Mouse (Mus musculus): ENCODE results near the gene Ptrh1. TPM values are rescaled to one million over a fixed set of nuclear protein-coding genes. Genes with fewer than 3 reads are reported as not detected.

Gene Ptrh1
- polyA plus RNA-seq, 1 experiment from 2014 or later, result 4.6 TPM

DNA sequence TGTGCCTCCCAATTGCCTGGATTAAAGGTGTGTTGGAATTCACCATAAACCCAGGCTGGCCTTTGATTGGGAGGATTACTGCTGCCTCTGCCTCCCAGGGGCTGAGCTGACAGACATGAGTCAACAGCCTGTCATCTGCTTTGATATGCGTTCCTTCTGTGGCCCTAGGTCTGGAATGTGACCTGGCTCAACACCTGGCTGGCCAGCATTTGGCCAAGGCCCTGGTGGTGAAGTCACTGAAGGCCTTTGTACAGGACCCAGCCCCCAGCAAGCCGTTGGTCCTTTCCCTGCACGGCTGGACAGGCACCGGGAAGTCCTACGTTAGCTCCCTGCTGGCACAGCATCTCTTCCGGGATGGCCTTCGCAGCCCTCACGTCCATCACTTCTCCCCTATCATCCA, 17.1 kb upstream of the Ptrh1 start:
- peak overlapping the region; percentile 84; the same call in 1 of the 2 replicates for H3K9ac ChIP-seq
- no peak overlapping the region for H3K4me2 ChIP-seq (replicated peaks)
- H3K27ac ChIP-seq, result no peak overlapping the region
- H3K9me3 ChIP-seq (replicated peaks), result no peaks in the 10 kb centered on the region
- H3K4me1 ChIP-seq, result peaks cover 16% of the 10 kb centered on the region
- no peak for ATAC-seq (ENCODE audit: low FRiP score)
- no peaks in the 10 kb centered on the region for H3K27me3 ChIP-seq
- no peak overlapping the region for H3K4me3 ChIP-seq
- H3K36me3 ChIP-seq, result peaks cover 47% of the 10 kb centered on the region
- 66% methylated on average over 8 of the region's 8 CpGs for WGBS

DNA sequence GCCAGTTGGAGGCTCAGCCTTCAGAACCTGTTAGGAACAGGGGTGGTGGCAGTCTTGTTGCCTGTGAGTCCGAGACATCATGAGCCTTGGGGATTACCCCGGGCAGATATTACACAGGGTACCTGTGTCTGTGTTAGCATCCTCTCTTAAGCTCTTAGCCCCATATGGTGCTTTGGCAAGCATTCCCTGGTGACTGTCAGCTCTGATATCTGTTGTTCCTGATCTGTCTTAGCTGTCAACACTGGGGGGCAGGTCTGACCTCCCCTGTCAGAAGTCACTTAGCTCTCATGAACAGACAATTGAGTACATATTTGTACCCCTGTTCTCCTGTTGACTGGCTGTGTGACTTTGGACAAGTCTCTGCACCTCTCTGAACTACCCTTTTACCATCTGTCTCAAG, 16.6 kb upstream of the Ptrh1 start:
- no peak for ATAC-seq (ENCODE audit: low FRiP score)
- Histone ChIP-seq H3K4me2 (replicated peaks) (no peak overlapping the region), H3K4me1 (peaks cover 16% of the 10 kb centered on the region), H3K4me3 (no peak overlapping the region), H3K9ac (no peak overlapping the region), H3K36me3 (peaks cover 44% of the 10 kb centered on the region), H3K27ac (no peak overlapping the region), H3K9me3 (replicated peaks) (no peaks in the 10 kb centered on the region), H3K27me3 (no peaks in the 10 kb centered on the region)
- WGBS, result 93% methylated on average over 2 of the region's 2 CpGs

DNA sequence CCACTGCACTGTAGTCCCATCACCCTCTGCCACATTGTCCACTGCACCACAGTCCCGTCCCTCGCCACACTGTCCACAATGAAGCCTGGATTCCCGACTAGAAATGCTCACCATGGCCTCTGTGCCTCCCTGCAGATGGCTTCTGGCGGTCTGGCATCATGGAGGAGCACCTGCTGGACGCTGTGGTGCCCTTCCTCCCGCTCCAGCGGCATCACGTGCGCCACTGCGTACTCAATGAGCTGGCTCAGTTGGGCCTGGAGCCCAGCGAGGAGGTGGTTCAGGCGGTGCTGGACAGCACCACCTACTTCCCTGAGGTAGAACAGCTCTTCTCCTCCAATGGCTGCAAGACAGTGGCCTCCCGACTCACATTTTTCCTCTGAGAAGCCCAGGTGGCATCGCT, 14.2 kb upstream of the Ptrh1 start:
- H3K4me2 ChIP-seq (replicated peaks), result no peak overlapping the region
- WGBS, result 88% methylated on average over 14 of the region's 14 CpGs

DNA sequence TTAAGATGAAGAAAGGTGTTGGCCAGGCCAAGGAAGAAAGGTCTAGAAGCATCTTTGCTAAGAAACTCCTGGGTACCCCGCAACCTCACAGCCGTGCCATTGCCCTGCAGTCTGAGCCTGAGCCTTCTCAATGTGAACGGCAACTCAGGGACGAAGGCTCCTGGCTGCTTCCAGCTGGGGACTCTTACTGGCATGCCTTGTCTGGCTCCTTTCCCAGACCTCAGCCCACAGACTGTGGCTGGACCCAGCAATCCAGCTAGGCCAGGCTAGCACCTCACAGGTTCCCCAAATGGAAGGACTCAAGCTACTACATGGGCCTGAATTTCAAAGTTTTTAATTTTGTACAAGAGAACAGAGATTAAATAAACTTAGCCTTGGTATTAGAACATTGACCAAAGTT, 13.7 kb upstream of the Ptrh1 start:
- H3K4me3 ChIP-seq, result no peak overlapping the region
- peaks cover 34% of the 10 kb centered on the region for H3K36me3 ChIP-seq
- 90% methylated on average over 4 of the region's 4 CpGs for WGBS
- H3K9ac ChIP-seq, result no peak overlapping the region
- H3K4me1 ChIP-seq, result peaks cover 20% of the 10 kb centered on the region
- no peak overlapping the region for H3K27ac ChIP-seq
- H3K4me2 ChIP-seq (replicated peaks), result no peak overlapping the region
- H3K27me3 ChIP-seq, result no peaks in the 10 kb centered on the region
- no peaks in the 10 kb centered on the region for H3K9me3 ChIP-seq (replicated peaks)
- no peak for ATAC-seq (ENCODE audit: low FRiP score)

More for the DNA sequence above, 14.2 kb upstream of the Ptrh1 start:
- no peak overlapping the region for H3K27ac ChIP-seq
- H3K9ac ChIP-seq, result no peak overlapping the region
- no peaks in the 10 kb centered on the region for H3K27me3 ChIP-seq
- no peak overlapping the region for H3K4me3 ChIP-seq
- ATAC-seq (ENCODE audit: low FRiP score), result no peak
- peaks cover 16% of the 10 kb centered on the region for H3K4me1 ChIP-seq
- H3K36me3 ChIP-seq, result peaks cover 34% of the 10 kb centered on the region
- H3K9me3 ChIP-seq (replicated peaks), result no peaks in the 10 kb centered on the region

DNA sequence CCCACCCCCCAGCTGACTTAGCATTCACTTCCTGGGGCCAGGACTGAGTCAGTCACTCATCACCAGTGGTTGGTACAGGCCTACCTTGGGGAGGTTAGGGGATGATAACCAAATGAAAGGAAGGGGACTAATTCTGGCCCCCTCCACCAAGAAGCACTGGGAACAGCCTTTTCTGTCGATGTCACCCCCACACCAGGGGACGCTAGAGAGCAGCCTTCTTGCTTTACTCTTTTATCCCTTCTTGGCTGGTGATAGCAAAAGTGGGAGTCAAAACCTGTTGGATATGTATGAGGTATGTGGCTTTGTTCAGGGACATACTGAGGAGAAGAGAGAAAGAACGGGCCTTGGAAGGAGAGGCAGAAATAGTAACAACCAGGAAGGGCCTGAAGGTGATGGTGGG, 12.2 kb upstream of the Ptrh1 start:
- 68% methylated on average over 3 of the region's 3 CpGs for WGBS
- ATAC-seq (ENCODE audit: low FRiP score), result no peak
- Histone ChIP-seq H3K4me1 (peaks cover 20% of the 10 kb centered on the region), H3K9ac (no peak overlapping the region), H3K36me3 (peaks cover 34% of the 10 kb centered on the region), H3K27me3 (no peaks in the 10 kb centered on the region), H3K9me3 (replicated peaks) (no peaks in the 10 kb centered on the region), H3K27ac (no peak overlapping the region), H3K4me3 (no peak overlapping the region), H3K4me2 (replicated peaks) (no peak overlapping the region)

DNA sequence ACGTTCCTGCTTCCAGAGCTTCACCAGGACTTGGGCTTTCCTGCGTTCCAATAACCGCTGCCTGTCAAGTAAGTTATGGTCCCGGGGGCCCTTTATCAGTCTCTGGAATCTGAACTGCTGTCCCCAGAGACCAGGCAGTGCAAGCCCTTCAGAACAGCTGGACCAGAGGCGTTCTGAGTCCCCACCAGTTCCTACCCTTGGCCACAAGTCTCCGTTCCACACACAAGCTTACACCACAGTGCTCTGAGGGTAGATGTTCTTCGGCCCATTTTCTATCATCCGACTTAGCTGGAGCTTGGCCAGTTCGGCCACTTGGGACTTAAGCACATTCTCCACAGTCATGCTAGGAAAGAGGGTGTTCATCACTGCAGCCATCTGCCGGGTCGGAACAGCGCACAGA, 8.3 kb upstream of the Ptrh1 start:
- no peak overlapping the region for H3K27ac ChIP-seq
- H3K4me1 ChIP-seq, result peaks cover 21% of the 10 kb centered on the region; the same call in 1 of the 2 replicates
- WGBS, result 79% methylated on average over 12 of the region's 12 CpGs
- H3K4me3 ChIP-seq, result no peak overlapping the region
- no peaks in the 10 kb centered on the region; the same call in 1 of the 2 replicates for H3K9me3 ChIP-seq (replicated peaks)
- no peak for ATAC-seq (ENCODE audit: low FRiP score)
- peaks cover 11% of the 10 kb centered on the region for H3K36me3 ChIP-seq
- no peaks in the 10 kb centered on the region for H3K27me3 ChIP-seq
- H3K9ac ChIP-seq, result no peak overlapping the region
- H3K4me2 ChIP-seq (replicated peaks), result no peak overlapping the region

DNA sequence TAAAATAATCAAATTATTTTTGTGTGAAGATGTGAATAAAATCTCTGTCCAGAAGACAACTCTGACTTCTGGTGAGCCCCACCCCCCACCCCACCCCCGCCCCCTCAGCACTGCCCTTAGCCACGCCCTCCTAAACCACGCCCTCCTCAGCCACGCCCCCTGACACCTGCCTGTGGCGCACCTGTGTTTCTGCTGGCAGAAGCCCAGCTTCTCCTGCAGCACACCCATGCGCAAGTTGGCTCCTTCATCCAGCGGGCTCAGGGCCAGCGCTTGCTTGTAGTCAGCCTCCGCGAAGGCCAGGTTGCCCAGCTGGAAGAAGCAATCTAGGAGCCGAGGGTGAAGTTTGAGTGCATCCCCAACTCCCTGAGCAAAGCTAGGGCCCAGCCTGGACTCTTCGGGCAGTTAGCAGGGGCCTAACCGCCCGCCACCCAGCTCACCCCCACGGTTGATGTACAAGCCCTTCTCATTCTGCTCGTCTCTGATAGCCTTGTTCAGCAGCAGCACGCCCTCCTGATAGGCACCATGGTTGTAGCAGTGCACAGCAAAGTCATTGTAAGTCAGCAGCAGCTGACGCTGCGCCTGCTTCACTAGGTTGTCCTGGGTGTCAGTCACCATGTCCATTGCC, 6.8 kb upstream of the Ptrh1 start:
- H3K4me1 ChIP-seq, result peaks cover 21% of the 10 kb centered on the region; the same call in 1 of the 2 replicates
- WGBS, result 51% methylated on average over 18 of the region's 19 CpGs
- no peak overlapping the region for H3K4me3 ChIP-seq
- no peak overlapping the region for H3K4me2 ChIP-seq (replicated peaks)
- no peak overlapping the region for H3K27ac ChIP-seq
- no peak for ATAC-seq (ENCODE audit: low FRiP score)
- no peaks in the 10 kb centered on the region for H3K27me3 ChIP-seq
- H3K9me3 ChIP-seq (replicated peaks), result no peaks in the 10 kb centered on the region; the same call in 1 of the 2 replicates
- no peak overlapping the region for H3K9ac ChIP-seq
- H3K36me3 ChIP-seq, result no peaks in the 10 kb centered on the region

DNA sequence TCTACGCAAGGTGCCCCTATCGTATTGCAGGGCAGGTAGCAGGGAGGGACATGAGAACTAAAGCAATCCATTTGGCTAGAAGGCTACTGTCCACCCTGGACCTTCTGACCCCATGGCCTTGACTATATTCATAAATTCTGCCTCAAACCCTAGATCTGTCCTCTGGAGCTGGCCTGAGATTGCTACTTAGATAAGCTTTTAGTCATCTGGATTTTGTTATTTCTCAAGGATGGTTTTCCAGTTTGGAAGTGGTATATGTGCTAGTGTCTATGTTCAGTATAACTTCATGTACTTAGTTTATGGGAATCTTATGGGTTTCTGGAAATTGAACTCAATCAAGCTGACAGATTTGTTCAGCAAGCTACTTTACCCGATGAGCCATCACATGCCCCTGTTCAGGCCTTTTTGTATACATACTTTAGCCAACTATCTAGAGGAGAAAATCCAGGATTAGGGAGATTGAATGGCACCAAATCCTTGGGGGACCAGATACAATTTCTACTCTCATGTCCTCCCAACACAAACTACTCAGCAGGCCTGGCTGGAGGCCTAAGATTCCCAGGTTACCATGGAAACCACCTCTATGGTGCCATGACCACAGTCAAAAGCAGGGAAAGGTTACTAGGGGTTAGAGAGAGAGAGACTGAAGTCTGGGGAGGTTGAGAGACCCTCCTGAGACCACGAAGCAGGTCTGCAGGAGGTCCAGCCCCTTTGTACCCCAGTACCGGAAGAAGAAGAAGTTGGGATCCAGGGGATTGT, 6.1 kb upstream of the Ptrh1 start:
- Histone ChIP-seq H3K9ac (no peak overlapping the region), H3K27me3 (no peaks in the 10 kb centered on the region), H3K36me3 (no peaks in the 10 kb centered on the region), H3K27ac (no peak overlapping the region), H3K4me1 (peaks cover 21% of the 10 kb centered on the region; the same call in 1 of the 2 replicates), H3K4me3 (no peak overlapping the region), H3K9me3 (replicated peaks) (no peaks in the 10 kb centered on the region; the same call in 1 of the 2 replicates), H3K4me2 (replicated peaks) (no peak overlapping the region)
- whole genome bisulfite sequencing, result 64% methylated on average over 5 of the region's 5 CpGs
- no peak for ATAC-seq (ENCODE audit: low FRiP score)

DNA sequence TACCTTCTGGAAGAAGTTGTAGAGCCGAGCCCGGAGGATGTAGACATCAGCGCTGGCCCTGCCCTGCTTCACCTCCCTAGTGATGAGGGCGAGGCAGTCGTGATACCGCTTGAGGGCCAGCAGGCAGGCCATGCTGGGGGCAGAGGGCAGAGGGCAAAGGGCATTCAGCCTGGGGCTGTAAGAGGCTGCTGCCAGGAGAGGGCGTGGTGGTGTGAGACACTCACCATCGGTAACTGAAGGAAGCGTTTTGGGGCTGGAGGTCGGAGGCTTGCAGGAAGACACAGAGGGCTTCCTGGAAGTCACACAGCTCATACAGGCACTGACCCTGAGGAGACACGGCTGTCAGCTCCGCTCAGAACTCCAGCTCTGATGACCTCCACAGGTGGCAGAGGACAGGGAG, 3.7 kb upstream of the Ptrh1 start:
- Histone ChIP-seq H3K9ac (no peak overlapping the region), H3K4me3 (no peak overlapping the region), H3K4me1 (peaks cover 30% of the 10 kb centered on the region), H3K36me3 (no peaks in the 10 kb centered on the region), H3K4me2 (replicated peaks) (no peak overlapping the region), H3K27ac (no peak overlapping the region), H3K27me3 (peaks cover 3% of the 10 kb centered on the region; the same call in 1 of the 2 replicates), H3K9me3 (replicated peaks) (no peaks in the 10 kb centered on the region; the same call in 1 of the 2 replicates)
- 34% methylated on average over 12 of the region's 12 CpGs for WGBS
- no peak for ATAC-seq (ENCODE audit: low FRiP score)

DNA sequence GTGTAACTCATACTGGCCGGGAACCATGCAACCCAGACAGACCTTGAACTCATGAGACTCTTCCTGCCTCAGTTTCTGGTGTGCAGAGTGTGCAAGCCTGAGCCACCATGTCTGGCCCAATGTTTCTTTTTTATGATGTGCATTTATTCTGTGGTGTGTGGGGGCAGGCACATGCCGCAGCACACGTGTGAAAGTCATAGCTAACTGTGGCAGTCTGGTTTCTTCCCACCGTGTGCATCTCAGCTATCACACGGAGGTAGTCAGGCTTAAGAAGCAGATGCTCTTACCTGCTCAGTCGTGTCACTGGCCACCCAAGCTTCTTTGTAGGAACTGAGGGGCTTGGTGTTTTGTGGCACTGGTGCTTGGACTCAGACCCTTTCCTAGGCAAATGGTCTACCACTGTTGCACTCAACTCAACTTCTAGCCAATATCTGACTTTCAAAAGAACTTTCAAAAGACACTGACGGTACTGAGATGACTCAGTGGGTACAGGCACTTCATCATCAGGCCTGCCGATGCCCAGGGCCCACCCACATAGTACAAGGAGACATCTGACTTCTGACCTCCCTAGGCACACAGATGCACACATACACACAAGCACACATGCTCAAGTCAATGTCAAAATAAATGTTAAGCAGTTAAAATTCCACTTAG, 2.8 kb upstream of the Ptrh1 start:
- H3K9ac ChIP-seq, result no peak overlapping the region
- no peaks in the 10 kb centered on the region for H3K36me3 ChIP-seq
- no peak overlapping the region for H3K27ac ChIP-seq
- H3K4me2 ChIP-seq (replicated peaks), result no peak overlapping the region
- H3K4me1 ChIP-seq, result peaks cover 23% of the 10 kb centered on the region
- WGBS, result 85% methylated on average over 8 of the region's 8 CpGs
- no peak overlapping the region for H3K4me3 ChIP-seq
- no peaks in the 10 kb centered on the region; the same call in 1 of the 2 replicates for H3K9me3 ChIP-seq (replicated peaks)
- H3K27me3 ChIP-seq, result peaks cover 3% of the 10 kb centered on the region; the same call in 1 of the 2 replicates
- no peak for ATAC-seq (ENCODE audit: low FRiP score)

DNA sequence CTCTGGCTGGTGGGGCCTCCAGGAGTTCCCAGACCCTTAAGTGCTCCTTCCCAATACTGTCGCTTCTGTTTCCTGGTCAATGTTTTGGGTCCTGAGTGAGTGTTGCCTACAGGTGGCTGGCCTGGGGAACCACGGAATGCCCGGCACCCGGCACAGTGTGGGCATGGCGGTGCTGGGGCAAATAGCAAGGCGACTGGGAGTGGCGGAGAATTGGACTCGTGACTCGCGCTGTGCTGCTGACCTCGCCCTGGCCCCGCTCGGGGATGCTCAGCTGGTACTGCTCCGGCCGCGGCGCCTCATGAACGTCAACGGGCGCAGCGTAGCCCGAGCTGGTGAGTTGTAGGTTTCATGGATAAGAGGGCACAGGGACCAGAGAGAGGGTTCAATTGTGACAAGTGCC, 606 bp downstream of the Ptrh1 start:
- Histone ChIP-seq H3K36me3 (no peaks in the 10 kb centered on the region), H3K4me3 (peak overlapping the region; percentile 62), H3K4me1 (peaks cover 15% of the 10 kb centered on the region), H3K9me3 (replicated peaks) (no peaks in the 10 kb centered on the region), H3K9ac (peak overlapping the region; percentile 55), H3K27ac (no peak overlapping the region), H3K27me3 (peaks cover 3% of the 10 kb centered on the region; the same call in 1 of the 2 replicates), H3K4me2 (replicated peaks) (peak overlapping the region; percentile 86)
- no peak for ATAC-seq (ENCODE audit: low FRiP score)
- 18% methylated on average over 22 of the region's 22 CpGs for WGBS

DNA sequence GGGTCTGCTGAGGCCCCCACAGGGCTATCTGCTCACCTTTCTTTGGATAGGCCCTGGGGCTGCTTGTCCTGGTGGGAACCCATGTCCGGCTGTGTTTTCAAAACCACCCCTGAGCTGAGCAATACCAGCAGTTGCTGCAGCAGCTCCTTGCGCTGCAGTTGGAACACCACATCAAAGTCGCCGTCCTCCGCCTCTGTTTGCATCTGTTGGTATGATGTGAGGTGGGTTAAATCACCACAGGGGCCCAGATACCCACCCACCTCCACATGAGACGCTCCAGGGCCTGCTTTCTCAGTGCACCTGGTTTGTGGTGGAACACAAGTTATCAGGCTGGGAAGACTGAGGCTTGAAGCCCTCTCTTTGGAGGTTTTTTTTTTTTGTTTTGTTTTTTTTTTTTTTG, 2.5 kb downstream of the Ptrh1 start:
- H3K4me1 ChIP-seq, result peaks cover 13% of the 10 kb centered on the region

More for the DNA sequence above, 2.5 kb downstream of the Ptrh1 start:
- H3K4me2 ChIP-seq (replicated peaks), result no peak overlapping the region
- no peak for ATAC-seq (ENCODE audit: low FRiP score)
- H3K9me3 ChIP-seq (replicated peaks), result no peaks in the 10 kb centered on the region
- peaks cover 3% of the 10 kb centered on the region; the same call in 1 of the 2 replicates for H3K27me3 ChIP-seq
- no peaks in the 10 kb centered on the region for H3K36me3 ChIP-seq
- H3K4me3 ChIP-seq, result no peak overlapping the region
- no peak overlapping the region for H3K27ac ChIP-seq
- H3K9ac ChIP-seq, result no peak overlapping the region
- 92% methylated on average over 6 of the region's 6 CpGs for WGBS
